Mouse (Mus musculus): ENCODE data around the gene Fbp1. TPM values are rescaled to one million over a fixed set of nuclear protein-coding genes. Genes with fewer than 3 reads are reported as not detected.
"Not testable (repeated sequence)": the region's sequence is repeated elsewhere in the genome, so short reads cannot be mapped to it uniquely, and the experiment has no call there.

Fbp1 gene
- 0.19 TPM in 1 of 2 replicates, not detected in the other for polyA plus RNA-seq (2016; fragmentation: Nextera tagmentation; extraction: Ambion mirVana)

DNA sequence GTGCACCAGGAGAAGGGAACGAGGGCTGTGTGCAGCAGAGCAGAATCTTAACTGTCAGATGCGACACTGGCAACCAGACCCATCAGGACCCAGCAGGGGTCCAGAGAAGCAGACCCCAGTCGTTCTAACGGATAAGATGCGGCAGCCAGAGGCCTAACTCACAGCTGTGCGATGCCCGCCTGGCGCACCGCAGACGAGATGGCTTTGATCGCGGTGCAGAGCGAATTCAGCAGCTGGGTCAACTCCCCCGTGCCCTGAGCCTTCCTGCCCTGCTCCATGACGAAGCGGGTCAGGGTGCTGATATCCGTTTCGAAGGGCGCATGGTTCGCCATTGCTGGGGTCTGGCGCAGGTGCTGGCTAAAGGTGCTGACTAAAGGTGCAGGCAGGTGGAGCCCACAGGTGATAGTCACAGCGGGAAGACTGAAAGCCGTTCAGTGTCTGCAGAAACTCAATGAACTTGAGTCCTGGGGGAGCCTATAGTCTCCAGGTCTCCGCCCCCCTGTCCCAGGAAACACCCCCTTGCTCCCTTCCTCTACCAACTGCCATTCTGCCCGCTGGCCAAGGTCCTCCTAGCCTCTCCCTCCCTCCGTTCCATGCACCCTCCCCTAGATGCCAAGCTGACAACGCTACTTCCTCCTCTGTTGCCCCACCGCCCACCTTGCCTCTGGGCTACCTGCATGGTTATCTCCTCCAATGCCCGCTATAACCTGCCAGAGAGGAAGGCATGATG lies at the start of gene Fbp1:
TSS of gene Fbp1 (minus strand) at position 571 of the 730 bp plus-strand sequence.
- H3K9me3 ChIP-seq (replicated peaks): no peaks in the 10 kb centered on the region
- 6% methylated on average over 28 of the region's 29 CpGs for WGBS
- ATAC-seq (ENCODE audit: low FRiP score): no peak

GRCm38 (mm10) chr13:62932452-62932851 lies 44.4 kb upstream of the Fbp1 start:
- no peak overlapping the region for H3K27ac ChIP-seq
- H3K4me1 ChIP-seq: no peaks in the 10 kb centered on the region
- H3K36me3 ChIP-seq: no peaks in the 10 kb centered on the region
- no peak overlapping the region for H3K4me2 ChIP-seq (replicated peaks)
- ATAC-seq (ENCODE audit: low FRiP score): peak; percentile 60; the same call in 1 of the 2 replicates
- no peaks in the 10 kb centered on the region for H3K27me3 ChIP-seq
- H3K9me3 ChIP-seq (replicated peaks): no peaks in the 10 kb centered on the region
- 55% methylated on average over 4 of the region's 4 CpGs for WGBS
- H3K9ac ChIP-seq: no peak overlapping the region
- H3K4me3 ChIP-seq: no peak overlapping the region

More for the DNA sequence above, at the start of gene Fbp1:
- peak within 1 kb of the TSS; percentile 22 for H3K4me3 ChIP-seq
- H3K9ac ChIP-seq: 0 out of 2 replicates have a peak within 1 kb of the TSS, but pooled peaks have one; percentile 4
- peak within 1 kb of the TSS; percentile 48 for H3K4me2 ChIP-seq (replicated peaks)
- no peak within 1 kb of the TSS for H3K27ac ChIP-seq
- H3K36me3 ChIP-seq: no peaks in the 10 kb centered on the region
- H3K27me3 ChIP-seq: peaks cover 37% of the 10 kb centered on the region
- peaks cover 7% of the 10 kb centered on the region for H3K4me1 ChIP-seq

GRCm38 (mm10) chr13:62929766-62930389 lies 41.8 kb upstream of the Fbp1 start:
- no peaks in the 10 kb centered on the region for H3K27me3 ChIP-seq
- H3K4me1 ChIP-seq: no peaks in the 10 kb centered on the region
- WGBS: 87% methylated on average over 9 of the region's 9 CpGs
- H3K9me3 ChIP-seq (replicated peaks): no peaks in the 10 kb centered on the region
- H3K36me3 ChIP-seq: no peaks in the 10 kb centered on the region
- H3K9ac ChIP-seq: no peak overlapping the region
- H3K4me3 ChIP-seq: no peak overlapping the region
- ATAC-seq (ENCODE audit: low FRiP score): no peak
- no peak overlapping the region for H3K27ac ChIP-seq
- H3K4me2 ChIP-seq (replicated peaks): no peak overlapping the region

DNA sequence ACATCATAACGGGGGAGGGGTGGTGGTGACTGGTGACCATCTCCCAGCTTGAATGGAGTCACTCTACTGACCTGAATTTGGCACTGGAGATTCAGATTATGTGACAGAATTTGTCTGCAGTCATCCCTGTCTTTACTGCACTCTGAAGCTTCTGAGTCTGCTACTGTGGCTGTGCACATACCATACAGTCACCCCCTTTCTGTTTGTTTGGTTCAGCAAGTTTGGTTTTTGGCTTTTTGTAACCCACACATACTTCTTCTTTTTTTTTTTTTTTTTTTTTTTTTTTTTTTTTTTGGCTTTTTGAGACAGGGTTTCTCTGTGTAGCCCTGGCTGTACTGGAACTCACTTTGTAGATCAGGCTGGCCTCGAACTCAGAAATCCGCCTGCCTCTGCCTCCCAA lies 41.1 kb upstream of the Fbp1 start:
- H3K27me3 ChIP-seq; H3K9ac ChIP-seq; H3K4me3 ChIP-seq; H3K27ac ChIP-seq; H3K4me1 ChIP-seq; H3K36me3 ChIP-seq; H3K4me2 ChIP-seq (replicated peaks); ATAC-seq (ENCODE audit: low FRiP score); H3K9me3 ChIP-seq (replicated peaks): not testable (repeated sequence)
- 92% methylated on average over 3 of the region's 3 CpGs for WGBS

- Histone ChIP-seq H3K36me3 (no peaks in the 10 kb centered on the region), H3K27me3 (no peaks in the 10 kb centered on the region), H3K4me1 (no peaks in the 10 kb centered on the region), H3K9me3 (replicated peaks) (no peaks in the 10 kb centered on the region), H3K27ac (no peak overlapping the region), H3K4me2 (replicated peaks) (no peak overlapping the region), H3K4me3 (no peak overlapping the region), H3K9ac (no peak overlapping the region)
- no peak for ATAC-seq (ENCODE audit: low FRiP score)
- 94% methylated on average over 1 of the region's 1 CpGs for WGBS
Measured at GRCm38 (mm10) chr13:62927470-62927869, 39.4 kb upstream of the Fbp1 start.

DNA sequence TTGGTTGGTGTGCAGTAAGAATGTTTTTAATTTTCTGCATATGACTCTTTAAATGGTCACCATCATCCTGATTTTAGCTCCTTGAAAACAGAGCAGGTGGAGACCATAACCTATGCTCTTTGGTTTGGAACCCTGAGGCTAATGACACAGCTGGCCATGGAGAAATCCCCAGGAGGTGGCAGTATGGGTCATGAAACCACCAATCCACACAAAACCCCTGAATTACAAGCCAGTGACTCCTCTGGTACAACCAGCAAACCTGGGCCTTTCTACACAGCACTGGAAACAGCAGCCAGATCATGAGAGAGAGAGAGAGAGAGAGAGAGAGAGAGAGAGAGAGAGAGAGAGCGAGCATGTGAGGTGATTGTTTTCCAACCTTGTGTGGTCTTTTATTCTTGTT lies 38.4 kb upstream of the Fbp1 start:
- no peak overlapping the region for H3K4me2 ChIP-seq (replicated peaks)
- no peaks in the 10 kb centered on the region for H3K36me3 ChIP-seq
- H3K27ac ChIP-seq: no peak overlapping the region
- H3K4me3 ChIP-seq: no peak overlapping the region
- H3K9ac ChIP-seq: no peak overlapping the region
- no peaks in the 10 kb centered on the region for H3K4me1 ChIP-seq
- WGBS: 90% methylated on average over 1 of the region's 1 CpGs
- H3K9me3 ChIP-seq (replicated peaks): no peaks in the 10 kb centered on the region
- H3K27me3 ChIP-seq: no peaks in the 10 kb centered on the region
- no peak for ATAC-seq (ENCODE audit: low FRiP score)

GRCm38 (mm10) chr13:62923182-62923581 lies 35.1 kb upstream of the Fbp1 start:
- H3K27me3 ChIP-seq: no peaks in the 10 kb centered on the region
- no peak for ATAC-seq (ENCODE audit: low FRiP score)
- WGBS: 83% methylated on average over 8 of the region's 8 CpGs

GRCm38 (mm10) chr13:62922645-62923044 lies 34.6 kb upstream of the Fbp1 start:
- Histone ChIP-seq H3K4me3 (no peak overlapping the region), H3K27ac (no peak overlapping the region), H3K4me2 (replicated peaks) (no peak overlapping the region), H3K9ac (no peak overlapping the region), H3K36me3 (no peaks in the 10 kb centered on the region), H3K9me3 (replicated peaks) (no peaks in the 10 kb centered on the region), H3K27me3 (no peaks in the 10 kb centered on the region), H3K4me1 (no peaks in the 10 kb centered on the region)
- no peak for ATAC-seq (ENCODE audit: low FRiP score)
- WGBS: 91% methylated on average over 3 of the region's 3 CpGs

More at GRCm38 (mm10) chr13:62923182-62923581, 35.1 kb upstream of the Fbp1 start:
- Histone ChIP-seq H3K4me2 (replicated peaks) (no peak overlapping the region), H3K9ac (no peak overlapping the region), H3K27ac (no peak overlapping the region), H3K9me3 (replicated peaks) (no peaks in the 10 kb centered on the region), H3K4me1 (no peaks in the 10 kb centered on the region), H3K4me3 (no peak overlapping the region), H3K36me3 (no peaks in the 10 kb centered on the region)

DNA sequence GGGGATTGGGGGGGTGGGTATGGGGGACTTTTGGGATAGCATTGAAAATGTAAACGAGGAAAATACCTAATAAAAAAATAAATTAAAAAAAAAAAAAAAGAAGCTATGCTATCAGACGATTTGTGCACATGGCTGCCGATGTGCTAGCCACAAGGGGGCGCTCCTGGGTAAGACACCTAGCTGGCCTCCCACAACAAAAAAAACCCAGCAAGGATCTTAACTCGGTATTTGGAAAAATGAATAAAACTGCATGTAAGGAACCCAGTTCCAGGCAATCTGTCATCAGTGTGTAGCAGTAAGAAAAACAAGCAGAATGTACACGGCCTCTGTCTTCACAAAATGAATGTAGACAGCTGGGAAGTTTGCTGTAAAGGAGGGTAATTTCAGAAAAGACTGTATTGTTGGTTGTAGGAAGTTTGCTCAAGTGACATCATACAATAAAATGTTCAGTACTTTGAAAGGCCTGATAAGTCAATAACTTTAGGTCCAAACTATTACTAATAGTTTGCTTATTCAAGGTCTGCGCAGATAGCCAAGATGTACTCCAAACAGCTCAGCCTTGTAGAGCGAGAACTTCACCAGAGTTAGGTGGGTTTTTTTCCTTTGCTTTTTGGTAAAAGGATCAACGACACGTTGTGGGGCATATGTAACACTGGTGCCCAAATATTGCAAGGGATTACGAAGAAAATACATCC lies 31.7 kb upstream of the Fbp1 start:
- Histone ChIP-seq H3K9me3 (replicated peaks) (no peaks in the 10 kb centered on the region), H3K9ac (no peak overlapping the region), H3K27ac (no peak overlapping the region), H3K36me3 (no peaks in the 10 kb centered on the region), H3K4me3 (no peak overlapping the region), H3K27me3 (no peaks in the 10 kb centered on the region), H3K4me2 (replicated peaks) (no peak overlapping the region), H3K4me1 (no peaks in the 10 kb centered on the region)
- ATAC-seq (ENCODE audit: low FRiP score): no peak
- WGBS: 38% methylated on average over 11 of the region's 11 CpGs

DNA sequence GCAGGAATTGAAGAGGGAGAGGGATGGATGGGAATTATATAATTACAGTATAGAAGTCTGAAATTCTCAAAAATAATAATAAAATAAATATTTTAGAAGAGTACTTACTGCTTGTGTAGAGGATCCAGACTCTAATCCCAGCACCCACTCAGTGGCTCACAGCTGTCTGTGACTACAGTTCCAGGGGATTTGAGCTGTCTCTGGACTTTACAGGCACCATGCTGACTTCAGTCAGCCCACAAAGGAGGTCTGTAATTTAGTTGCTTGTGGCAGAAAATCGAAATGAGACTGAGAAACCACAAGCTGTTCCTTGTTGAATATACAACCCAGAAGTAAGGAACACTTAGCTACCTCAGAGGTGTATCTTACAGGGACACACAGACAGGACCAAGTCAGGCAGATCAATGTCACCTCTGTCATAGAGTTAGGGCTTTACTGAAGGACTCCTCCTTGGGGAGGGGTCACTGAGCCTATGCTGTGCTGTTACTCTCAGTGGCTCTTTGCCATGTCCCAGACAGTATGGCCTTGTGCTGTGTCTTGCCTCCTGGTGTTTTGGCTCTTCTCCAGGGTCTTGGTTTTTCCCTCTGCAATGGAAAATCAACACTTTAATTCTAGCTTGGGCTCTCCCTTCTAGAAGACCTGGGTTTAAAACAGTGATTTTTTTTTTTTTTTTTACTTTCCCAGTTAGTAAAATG lies 29.5 kb upstream of the Fbp1 start:
- H3K4me2 ChIP-seq (replicated peaks): no peak overlapping the region
- H3K4me1 ChIP-seq: no peaks in the 10 kb centered on the region
- H3K36me3 ChIP-seq: no peaks in the 10 kb centered on the region
- H3K4me3 ChIP-seq: no peak overlapping the region
- WGBS: 48% methylated on average over 1 of the region's 1 CpGs
- ATAC-seq (ENCODE audit: low FRiP score): no peak
- no peaks in the 10 kb centered on the region for H3K27me3 ChIP-seq
- H3K9ac ChIP-seq: no peak overlapping the region
- H3K9me3 ChIP-seq (replicated peaks): no peaks in the 10 kb centered on the region
- H3K27ac ChIP-seq: no peak overlapping the region

DNA sequence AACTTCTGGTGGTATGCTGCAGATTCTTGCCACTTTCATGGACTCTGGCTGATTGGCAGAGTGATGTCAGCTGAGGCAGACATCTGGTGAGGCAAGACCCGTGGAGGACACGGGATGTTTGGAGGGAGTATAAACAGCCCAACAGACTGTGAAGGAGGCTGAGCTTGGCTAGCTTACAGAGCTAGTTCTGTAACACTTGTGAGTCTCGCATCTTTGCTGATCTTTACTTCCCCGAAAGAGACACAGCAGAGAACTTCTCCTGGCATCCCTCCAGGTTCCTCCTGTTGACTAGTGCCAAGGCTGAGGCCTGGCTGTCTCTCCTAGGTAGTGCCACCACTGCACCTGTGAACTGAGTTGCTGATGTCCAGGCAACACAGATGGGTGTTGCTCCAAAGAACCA lies 28.6 kb upstream of the Fbp1 start:
- Histone ChIP-seq H3K9me3 (replicated peaks) (no peaks in the 10 kb centered on the region), H3K36me3 (no peaks in the 10 kb centered on the region), H3K27ac (no peak overlapping the region), H3K9ac (no peak overlapping the region), H3K27me3 (no peaks in the 10 kb centered on the region), H3K4me3 (no peak overlapping the region), H3K4me1 (no peaks in the 10 kb centered on the region), H3K4me2 (replicated peaks) (no peak overlapping the region)
- ATAC-seq (ENCODE audit: low FRiP score): no peak
- WGBS: 73% methylated on average over 4 of the region's 4 CpGs

DNA sequence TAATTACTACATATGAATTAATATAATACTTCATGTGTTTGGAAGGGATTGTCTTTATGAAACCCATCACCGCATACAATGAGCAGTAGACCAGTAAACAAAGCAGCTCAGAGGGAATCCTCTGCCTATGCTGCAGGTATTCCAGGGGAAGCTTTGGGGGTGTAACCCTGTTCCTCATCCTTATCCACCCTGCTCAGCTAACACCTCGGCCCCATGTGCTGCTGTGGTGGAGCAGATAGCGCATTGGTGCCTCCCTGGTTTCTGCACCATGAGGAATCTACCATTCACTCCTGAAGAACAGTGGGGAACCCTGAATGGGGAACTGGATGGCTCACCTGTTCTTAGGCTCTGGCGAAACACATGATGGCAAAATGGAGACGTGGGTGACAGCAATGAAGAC lies 23.5 kb upstream of the Fbp1 start:
- no peaks in the 10 kb centered on the region for H3K9me3 ChIP-seq (replicated peaks)
- H3K27ac ChIP-seq: no peak overlapping the region
- H3K9ac ChIP-seq: no peak overlapping the region
- H3K27me3 ChIP-seq: no peaks in the 10 kb centered on the region
- H3K4me2 ChIP-seq (replicated peaks): no peak overlapping the region
- H3K4me3 ChIP-seq: no peak overlapping the region
- 83% methylated on average over 5 of the region's 5 CpGs for whole genome bisulfite sequencing
- ATAC-seq (ENCODE audit: low FRiP score): no peak
- H3K4me1 ChIP-seq: peaks cover 6% of the 10 kb centered on the region
- H3K36me3 ChIP-seq: no peaks in the 10 kb centered on the region

Data from hindbrain, embryonic 12.5 days (tissue).